Mouse (Mus musculus): ENCODE results near the gene Usp25.

Usp25 gene

GRCm38 (mm10) chr16:77028687-77029417 is 15.3 kb downstream of the Usp25 start:
- CTCF ChIA-PET: no interaction called here

DNA sequence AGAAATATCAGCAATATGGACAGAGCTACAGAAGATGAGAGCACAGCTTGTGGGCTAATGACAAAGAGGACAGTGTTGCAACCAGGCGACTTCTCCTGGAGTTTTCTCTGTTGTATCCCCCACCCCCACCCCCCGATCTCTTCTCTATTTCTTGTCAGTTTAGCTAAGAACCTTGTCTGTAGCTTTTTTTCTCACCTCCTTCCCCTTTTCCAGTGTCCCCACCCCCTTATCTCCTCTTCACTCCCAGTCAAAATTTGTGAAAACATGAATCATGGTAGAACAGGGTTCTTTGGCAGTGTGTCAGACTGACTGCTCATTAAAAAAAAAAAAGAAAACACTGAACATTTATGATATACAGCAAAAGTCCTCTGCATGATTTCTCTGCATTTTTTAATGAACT is 16.9 kb downstream of the Usp25 start:
- CTCF ChIA-PET: no interaction called here
- POLR2A ChIA-PET: interaction anchor here in 1 of 4 experiments (0.6 kb wide), 1 partner anchor 17 kb away, joined by 3 read pairs; the partner anchor contains the start of gene Usp25

More at GRCm38 (mm10) chr16:77028687-77029417, 15.3 kb downstream of the Usp25 start:
- POLR2A ChIA-PET: interaction anchor here in 2 of 4 experiments (0.6 to 1.8 kb wide), 2 partner anchors 16 kb away, joined by 3 to 5 read pairs; partner anchors contain the start of gene Usp25 (in 1 of the 2)

- ChIA-PET POLR2A (interaction anchor here in 1 of 4 experiments (2.0 kb wide), 1 partner anchor 8 kb away, joined by 5 read pairs; no protein-coding TSS in a partner anchor), CTCF (no interaction called here)
Observed at GRCm38 (mm10) chr16:77034329-77034728, 20.8 kb downstream of the Usp25 start.

GRCm38 (mm10) chr16:77034751-77035150 is 21.2 kb downstream of the Usp25 start:
- ChIA-PET POLR2A (interaction anchor here in 1 of 4 experiments (2.0 kb wide), 1 partner anchor 9 kb away, joined by 5 read pairs; no protein-coding TSS in a partner anchor), CTCF (no interaction called here)

DNA sequence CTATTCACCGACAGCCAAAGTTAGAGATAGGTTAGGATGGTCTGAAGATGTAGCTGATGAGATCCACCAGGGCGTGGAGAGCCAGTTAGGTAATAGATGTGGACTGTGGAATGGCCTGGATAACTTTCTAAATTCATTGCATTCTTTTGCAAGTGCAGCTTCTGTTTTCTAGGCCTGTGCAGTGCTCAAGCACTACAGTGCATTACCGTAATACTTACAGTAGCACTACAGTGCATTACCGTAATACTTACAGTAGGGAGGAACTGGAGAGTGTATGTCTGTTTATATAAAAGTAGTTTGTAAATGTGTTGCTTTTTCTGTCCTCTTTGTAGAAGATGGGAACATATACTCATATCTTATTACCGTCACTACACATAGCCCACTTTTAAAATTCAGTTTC is 28.1 kb downstream of the Usp25 start:
- CTCF ChIA-PET: no interaction called here
- POLR2A ChIA-PET: interaction anchor here in 1 of 4 experiments (1.4 kb wide), 1 partner anchor 11 kb away, joined by 5 read pairs; no protein-coding TSS in a partner anchor

DNA sequence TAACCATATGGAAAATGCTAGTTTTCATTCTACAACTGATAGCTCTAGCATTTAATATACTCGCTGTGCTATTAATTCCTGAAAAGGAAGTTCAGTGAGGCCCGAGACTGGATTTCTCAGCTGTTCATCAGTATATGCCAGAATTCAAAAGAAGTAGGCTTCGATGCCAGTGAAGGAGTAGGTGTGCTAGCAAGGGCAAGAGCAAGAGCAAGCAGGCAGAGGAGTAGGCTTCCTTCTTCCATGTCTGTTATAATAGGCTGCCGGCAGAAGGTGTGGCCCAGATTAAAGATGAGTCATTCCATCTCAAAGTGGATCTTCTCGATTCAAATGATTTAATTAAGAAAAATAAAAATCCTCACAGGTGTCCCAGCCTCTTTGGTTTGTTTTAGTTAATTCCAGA is 30.0 kb downstream of the Usp25 start:
- CTCF ChIA-PET: no interaction called here

DNA sequence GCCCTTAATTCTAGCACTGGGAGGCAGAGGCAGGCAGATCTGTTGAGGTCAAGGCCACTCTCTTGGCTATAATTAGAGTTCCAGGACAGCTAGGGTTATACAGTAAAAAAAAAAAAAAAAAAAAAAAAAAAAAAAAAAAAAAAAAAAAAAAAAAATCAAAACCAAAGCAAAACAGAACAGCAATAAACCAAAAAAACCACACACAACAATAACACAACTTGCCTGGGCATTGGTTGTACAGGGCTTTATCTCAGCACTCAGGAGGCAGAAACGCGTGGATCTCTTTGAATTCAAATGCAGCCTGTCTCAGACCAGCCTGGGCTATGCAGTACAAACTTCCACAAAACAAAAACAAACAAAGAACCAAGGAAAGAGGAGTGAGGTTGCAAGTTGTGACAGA is 40.7 kb downstream of the Usp25 start:
- CTCF ChIA-PET: interaction anchor here in 1 of 4 experiments (0.6 kb wide), 1 partner anchor 337 kb away, joined by 4 read pairs; no protein-coding TSS in a partner anchor
- POLR2A ChIA-PET: interaction anchor here in 1 of 4 experiments (1.1 to 1.5 kb wide), 2 partner anchors 9 to 14 kb away, joined by 4 to 5 read pairs; no protein-coding TSS in a partner anchor

More for the DNA sequence above, 30.0 kb downstream of the Usp25 start:
- POLR2A ChIA-PET: interaction anchor here in 1 of 4 experiments (1.3 kb wide), 1 partner anchor 15 kb away, joined by 3 read pairs; no protein-coding TSS in a partner anchor

DNA sequence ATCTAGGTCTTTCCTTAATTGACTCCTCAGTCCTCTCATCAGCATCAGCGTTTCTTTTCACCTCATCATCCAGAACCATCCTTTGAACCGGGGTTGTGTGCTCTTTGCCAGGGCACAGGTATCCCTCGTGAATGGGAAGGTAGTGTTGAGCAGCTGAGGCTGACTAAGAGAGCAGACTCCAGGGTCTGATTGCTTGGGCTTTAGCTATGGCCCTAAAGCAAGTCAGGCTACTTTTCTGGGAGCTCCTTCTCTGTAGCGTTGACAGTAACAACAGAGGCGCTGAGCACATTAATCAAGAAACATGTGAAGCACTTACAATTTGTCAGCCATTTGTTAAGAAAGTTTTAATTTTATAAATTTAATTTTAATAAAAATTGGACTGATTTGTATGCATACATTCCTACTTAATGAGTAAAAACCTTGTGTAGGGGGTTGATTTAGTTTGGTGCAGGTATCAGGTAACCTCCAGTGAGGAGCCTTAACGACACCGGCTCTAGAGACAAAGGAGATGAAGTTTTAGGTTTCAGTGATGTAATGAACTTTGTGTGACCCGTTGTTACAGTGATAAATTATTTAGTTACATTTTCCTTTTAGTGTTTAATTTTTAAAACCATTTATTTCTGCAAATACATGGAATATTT is 42.1 kb downstream of the Usp25 start:
- ChIA-PET CTCF (no interaction called here), POLR2A (no interaction called here)

GRCm38 (mm10) chr16:77056160-77056520 is 42.6 kb downstream of the Usp25 start:
- CTCF ChIA-PET: no interaction called here
- POLR2A ChIA-PET: no interaction called here

GRCm38 (mm10) chr16:77058567-77058966 is 45.1 kb downstream of the Usp25 start:
- POLR2A ChIA-PET: interaction anchor here in 1 of 4 experiments (0.8 to 1.2 kb wide), 2 partner anchors 14 to 45 kb away, joined by 3 read pairs; partner anchors contain the start of gene Usp25
- CTCF ChIA-PET: no interaction called here

DNA sequence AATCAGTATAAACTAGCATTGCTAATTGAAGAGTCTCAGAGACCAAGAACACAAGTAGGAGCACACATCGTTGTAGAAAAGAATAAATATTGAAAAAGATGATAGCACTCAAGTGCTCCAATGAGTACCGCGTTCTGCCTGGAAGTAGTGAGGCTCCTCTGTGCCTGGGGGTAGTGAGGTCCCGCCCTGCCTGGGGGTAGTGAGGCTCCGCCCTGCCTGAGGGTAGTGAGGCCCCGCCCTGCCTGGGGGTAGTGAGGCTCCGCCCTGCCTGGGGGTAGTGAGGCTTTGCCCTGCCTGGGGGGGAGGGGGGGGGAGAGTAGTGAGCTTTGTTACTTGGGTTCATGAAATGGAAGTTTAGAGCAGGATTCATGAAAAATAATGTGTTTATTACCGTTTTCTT is 46.7 kb downstream of the Usp25 start:
- POLR2A ChIA-PET: interaction anchor here in 2 of 4 experiments (0.6 to 1.6 kb wide), 2 partner anchors 47 to 382 kb away, joined by 4 to 7 read pairs; partner anchors contain the start of gene Usp25 (in 1 of the 2)
- CTCF ChIA-PET: no interaction called here

GRCm38 (mm10) chr16:77063916-77064315 is 50.4 kb downstream of the Usp25 start:
- POLR2A ChIA-PET: interaction anchor here in 1 of 4 experiments (1.3 kb wide), 1 partner anchor 11 kb away, joined by 3 read pairs; no protein-coding TSS in a partner anchor
- CTCF ChIA-PET: no interaction called here

GRCm38 (mm10) chr16:77076954-77077735 is 63.6 kb downstream of the Usp25 start:
- POLR2A ChIA-PET: no interaction called here

DNA sequence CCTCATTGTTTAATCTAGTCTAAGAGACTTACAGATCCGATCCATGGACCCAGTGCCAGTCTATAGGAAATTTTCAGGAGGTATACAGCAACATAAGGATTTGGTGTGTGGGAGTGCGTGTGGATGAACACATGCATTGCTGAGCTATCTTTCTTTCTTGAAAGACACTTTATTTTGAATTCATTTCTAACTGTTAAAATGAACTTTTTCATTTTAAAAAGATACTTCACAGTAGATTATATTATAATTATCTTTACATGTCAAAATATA is 64.2 kb downstream of the Usp25 start:
- ChIA-PET CTCF (no interaction called here), POLR2A (no interaction called here)

More at GRCm38 (mm10) chr16:77076954-77077735, 63.6 kb downstream of the Usp25 start:
- CTCF ChIA-PET: no interaction called here

- ChIA-PET CTCF (no interaction called here), POLR2A (no interaction called here)
Observed at GRCm38 (mm10) chr16:77084071-77084470, 70.6 kb downstream of the Usp25 start.

DNA sequence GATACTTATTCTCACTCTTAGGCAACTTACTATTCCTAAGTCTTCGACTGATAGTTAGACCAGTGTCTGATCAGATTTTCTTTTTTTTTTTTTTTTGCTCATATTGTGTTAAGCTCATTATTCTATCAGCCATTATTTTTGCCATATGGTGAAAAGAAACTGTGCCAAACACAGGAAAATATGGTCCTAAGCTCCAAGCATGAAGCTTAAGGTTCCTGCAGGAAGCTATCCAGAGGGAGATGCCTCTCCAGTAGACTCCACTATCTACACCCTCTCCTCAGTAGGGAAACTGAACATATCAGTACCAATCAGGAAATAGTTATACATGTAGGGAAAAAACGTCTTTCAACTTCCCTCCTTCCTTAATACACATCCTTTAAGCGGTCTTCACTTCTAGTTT is 76.3 kb downstream of the Usp25 start:
- ChIA-PET CTCF (no interaction called here), POLR2A (no interaction called here)

- ChIA-PET CTCF (no interaction called here), POLR2A (no interaction called here)
Observed at GRCm38 (mm10) chr16:77093526-77093925, 80.0 kb downstream of the Usp25 start.

DNA sequence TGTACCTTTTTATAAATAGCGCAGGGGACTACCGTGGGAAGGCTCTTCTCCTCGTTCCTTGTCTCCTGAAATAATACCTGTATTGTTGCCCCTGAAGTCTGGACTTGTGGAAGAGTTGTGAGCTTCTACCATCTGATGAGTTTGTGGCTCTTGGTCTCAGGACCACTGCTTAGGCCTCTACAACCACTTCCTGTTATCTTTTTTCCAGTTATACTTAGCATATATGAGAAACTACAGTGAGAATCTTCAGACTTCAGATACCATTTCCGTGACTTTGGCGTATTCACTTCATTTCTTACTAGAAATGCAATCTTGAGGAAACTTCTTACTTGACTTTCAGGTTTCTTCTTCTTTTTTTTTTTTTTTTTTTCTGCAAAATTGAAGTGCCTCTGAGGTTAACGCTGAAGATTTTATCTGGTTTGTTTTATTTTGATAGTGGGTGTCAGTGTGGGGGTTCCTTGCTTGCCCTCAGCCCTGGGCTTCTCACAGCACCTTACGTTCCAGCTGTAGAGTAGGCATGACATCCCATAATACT is 81.6 kb downstream of the Usp25 start:
- ChIA-PET CTCF (no interaction called here), POLR2A (interaction anchor here in 1 of 4 experiments (0.9 kb wide), 1 partner anchor 9 kb away, joined by 3 read pairs; no protein-coding TSS in a partner anchor)
